Mouse (Mus musculus): Measurements from ENCODE around the gene Trhde. TPM values are rescaled to one million over a fixed set of nuclear protein-coding genes. Genes with fewer than 3 reads are reported as not detected.

The Trhde gene
- polyA plus RNA-seq, 1 experiment from 2014 or later, result 0.12 TPM

GRCm38 (mm10) chr10:114801457-114802160, 498 bp downstream of the Trhde start:
- ATAC-seq (replicated peaks; ENCODE audit: low FRiP score, low read depth), result peak; percentile 78
- Histone ChIP-seq H3K4me2 (ENCODE audit: low read length) (peak overlapping the region; percentile 89), H3K4me1 (replicated peaks; ENCODE audit: insufficient read depth, low read length) (0 out of 2 replicates have a peak, but pooled peaks cover 7% of the 10 kb centered on the region), H3K27ac (no peak overlapping the region), H3K9me3 (replicated peaks; ENCODE audit: low read length) (no peaks in the 10 kb centered on the region), H3K4me3 (replicated peaks; ENCODE audit: low read depth, low read length) (peak overlapping the region; percentile 48), H3K27me3 (ENCODE audit: insufficient read depth, low read length) (peaks cover 22% of the 10 kb centered on the region), H3K9ac (ENCODE audit: low read depth, low read length) (0 out of 2 replicates have a peak overlapping the region, but pooled peaks have one; percentile 23), H3K36me3 (ENCODE audit: insufficient read depth, low read length) (no peaks in the 10 kb centered on the region)
- DNase-seq (ENCODE audit: low spot score), result peak; percentile 49
- TF ChIP-seq CTCF (IDR thresholded peaks at IDR 0.05; ENCODE audit: low read depth), result no peak
- WGBS, result under 1% methylated on average over 54 of the region's 66 CpGs

DNA sequence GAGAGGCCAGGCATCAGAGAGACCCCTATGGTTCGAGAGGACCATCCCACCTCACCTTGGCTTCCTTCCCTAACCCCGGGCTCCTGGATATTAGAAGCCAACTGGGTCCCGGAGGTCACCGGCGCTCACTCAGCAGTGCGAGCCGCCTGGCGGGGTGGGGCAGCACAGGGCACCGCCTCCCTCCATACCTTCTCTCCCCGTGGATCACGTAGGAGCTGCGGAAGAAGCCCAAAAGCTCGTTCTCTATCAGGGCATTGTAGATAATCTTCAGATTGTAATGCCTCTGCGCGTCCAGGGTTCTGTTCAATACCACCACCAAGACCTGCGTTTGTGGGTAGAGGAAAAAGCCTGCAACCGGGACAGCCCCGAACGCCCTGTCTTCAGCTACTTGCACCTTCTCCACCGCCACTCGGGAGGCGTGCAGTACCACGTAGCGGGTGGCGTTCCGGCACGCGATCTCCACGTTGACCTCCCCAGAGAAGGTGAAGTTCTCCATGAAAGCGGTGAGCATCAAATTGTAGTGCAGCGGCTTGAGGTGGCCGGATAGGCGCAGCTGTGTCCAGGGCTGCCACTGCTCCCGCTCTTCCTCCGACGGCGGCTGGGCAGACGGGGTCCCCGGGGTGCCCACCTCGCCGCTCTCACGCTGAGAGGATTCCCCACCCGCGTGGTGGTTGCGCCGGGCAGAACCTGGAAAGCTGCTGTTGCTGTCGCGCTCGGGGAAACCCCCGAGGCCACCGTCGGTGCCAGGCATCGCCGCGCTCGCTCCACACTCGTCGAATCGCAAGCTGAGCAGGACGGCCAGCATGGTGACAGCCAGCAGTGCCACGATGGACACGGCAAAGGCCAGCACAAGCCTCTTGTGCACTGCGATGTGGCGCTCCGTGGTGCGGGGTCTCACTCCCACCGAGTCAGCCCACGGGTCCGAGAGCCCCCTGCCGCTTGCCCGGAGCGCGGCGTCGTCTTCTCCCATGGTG, 1.5 kb downstream of the Trhde start:
- Histone ChIP-seq H3K27ac (no peak overlapping the region), H3K4me1 (replicated peaks; ENCODE audit: insufficient read depth, low read length) (0 out of 2 replicates have a peak, but pooled peaks cover 7% of the 10 kb centered on the region), H3K4me3 (replicated peaks; ENCODE audit: low read depth, low read length) (peak overlapping the region; percentile 48), H3K27me3 (ENCODE audit: insufficient read depth, low read length) (peaks cover 22% of the 10 kb centered on the region), H3K9ac (ENCODE audit: low read depth, low read length) (no peak overlapping the region), H3K36me3 (ENCODE audit: insufficient read depth, low read length) (no peaks in the 10 kb centered on the region), H3K4me2 (ENCODE audit: low read length) (peak overlapping the region; percentile 89), H3K9me3 (replicated peaks; ENCODE audit: low read length) (no peaks in the 10 kb centered on the region)
- ATAC-seq (replicated peaks; ENCODE audit: low FRiP score, low read depth) (0 out of 2 replicates have a peak, but pooled peaks have one; percentile 8), DNase-seq (ENCODE audit: low spot score) (no peak)
- no peak for TF ChIP-seq CTCF (IDR thresholded peaks at IDR 0.05; ENCODE audit: low read depth)
- 8% methylated on average over 75 of the region's 75 CpGs for WGBS

- Histone ChIP-seq H3K9ac (ENCODE audit: low read depth, low read length) (no peak overlapping the region), H3K36me3 (ENCODE audit: insufficient read depth, low read length) (no peaks in the 10 kb centered on the region), H3K4me2 (ENCODE audit: low read length) (no peak overlapping the region), H3K27me3 (ENCODE audit: insufficient read depth, low read length) (peaks cover 22% of the 10 kb centered on the region), H3K27ac (no peak overlapping the region), H3K4me1 (replicated peaks; ENCODE audit: insufficient read depth, low read length) (0 out of 2 replicates have a peak, but pooled peaks cover 7% of the 10 kb centered on the region), H3K4me3 (replicated peaks; ENCODE audit: low read depth, low read length) (no peak overlapping the region), H3K9me3 (replicated peaks; ENCODE audit: low read length) (no peaks in the 10 kb centered on the region)
- no peak for ATAC-seq (replicated peaks; ENCODE audit: low FRiP score, low read depth)
- TF ChIP-seq CTCF (IDR thresholded peaks at IDR 0.05; ENCODE audit: low read depth), result no peak
- WGBS, result 89% methylated on average over 4 of the region's 4 CpGs
- no peak for DNase-seq (ENCODE audit: low spot score)
Observed at GRCm38 (mm10) chr10:114799481-114799880, 2.6 kb downstream of the Trhde start.

DNA sequence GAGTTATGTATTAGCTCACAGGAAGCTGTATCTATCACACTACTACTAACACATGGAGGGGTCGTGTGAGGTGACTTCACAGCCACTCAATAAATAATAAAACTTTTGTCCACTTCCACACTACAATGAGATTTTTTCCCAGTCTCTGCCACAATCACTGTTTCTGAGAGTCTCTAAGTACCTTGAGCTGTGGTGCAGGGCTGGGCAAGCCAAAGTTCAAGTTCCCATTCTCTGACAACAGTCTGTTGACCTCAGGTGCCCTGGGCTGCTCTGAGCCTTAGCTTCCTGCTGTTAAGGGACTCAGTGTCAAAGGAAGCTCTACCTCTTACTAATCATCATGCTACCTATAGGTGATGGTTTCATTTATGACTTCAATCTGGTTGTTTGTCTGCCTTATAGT, 3.3 kb downstream of the Trhde start:
- no peak overlapping the region for H3K27ac ChIP-seq
- no peak for TF ChIP-seq CTCF (IDR thresholded peaks at IDR 0.05; ENCODE audit: low read depth)
- H3K27me3 ChIP-seq (ENCODE audit: insufficient read depth, low read length), result peaks cover 22% of the 10 kb centered on the region
- ATAC-seq (replicated peaks; ENCODE audit: low FRiP score, low read depth) (no peak), DNase-seq (ENCODE audit: low spot score) (no peak)
- H3K4me3 ChIP-seq (replicated peaks; ENCODE audit: low read depth, low read length), result no peak overlapping the region
- no peaks in the 10 kb centered on the region for H3K9me3 ChIP-seq (replicated peaks; ENCODE audit: low read length)
- WGBS, result 41% methylated on average over 1 of the region's 1 CpGs
- H3K36me3 ChIP-seq (ENCODE audit: insufficient read depth, low read length), result no peaks in the 10 kb centered on the region
- no peak overlapping the region for H3K9ac ChIP-seq (ENCODE audit: low read depth, low read length)
- H3K4me1 ChIP-seq (replicated peaks; ENCODE audit: insufficient read depth, low read length), result 0 out of 2 replicates have a peak, but pooled peaks cover 7% of the 10 kb centered on the region
- no peak overlapping the region for H3K4me2 ChIP-seq (ENCODE audit: low read length)

DNA sequence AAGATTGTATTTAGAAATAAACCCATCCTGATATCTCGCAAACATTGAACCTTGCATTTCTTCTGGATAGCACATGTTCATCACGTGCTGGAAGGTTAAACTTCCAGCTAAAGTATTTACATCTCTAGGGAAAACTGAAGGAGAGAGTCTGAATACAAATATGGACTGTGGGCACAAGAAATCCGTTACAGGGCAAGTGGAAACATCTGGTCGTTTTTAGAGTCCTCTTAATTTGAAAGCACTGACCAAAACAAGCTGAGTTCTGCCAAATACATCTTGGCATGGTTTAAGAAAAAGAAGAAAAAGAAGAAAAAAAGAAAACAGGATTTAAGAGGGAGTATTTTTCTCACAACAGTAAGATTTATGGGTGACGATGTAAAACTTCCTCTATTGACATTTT, 3.9 kb downstream of the Trhde start:
- TF ChIP-seq CTCF (IDR thresholded peaks at IDR 0.05; ENCODE audit: low read depth), result no peak
- no peak overlapping the region for H3K4me2 ChIP-seq (ENCODE audit: low read length)
- H3K9ac ChIP-seq (ENCODE audit: low read depth, low read length), result no peak overlapping the region
- ATAC-seq (replicated peaks; ENCODE audit: low FRiP score, low read depth) (no peak), DNase-seq (ENCODE audit: low spot score) (no peak)
- no peak overlapping the region for H3K4me3 ChIP-seq (replicated peaks; ENCODE audit: low read depth, low read length)
- H3K27ac ChIP-seq, result no peak overlapping the region
- H3K4me1 ChIP-seq (replicated peaks; ENCODE audit: insufficient read depth, low read length), result 0 out of 2 replicates have a peak, but pooled peaks cover 7% of the 10 kb centered on the region
- peaks cover 22% of the 10 kb centered on the region for H3K27me3 ChIP-seq (ENCODE audit: insufficient read depth, low read length)
- no peaks in the 10 kb centered on the region for H3K9me3 ChIP-seq (replicated peaks; ENCODE audit: low read length)
- 42% methylated on average over 5 of the region's 5 CpGs for WGBS
- H3K36me3 ChIP-seq (ENCODE audit: insufficient read depth, low read length), result no peaks in the 10 kb centered on the region

- Histone ChIP-seq H3K4me1 (replicated peaks; ENCODE audit: insufficient read depth, low read length) (0 out of 2 replicates have a peak, but pooled peaks cover 7% of the 10 kb centered on the region), H3K27ac (no peak overlapping the region), H3K4me3 (replicated peaks; ENCODE audit: low read depth, low read length) (no peak overlapping the region), H3K36me3 (ENCODE audit: insufficient read depth, low read length) (no peaks in the 10 kb centered on the region), H3K27me3 (ENCODE audit: insufficient read depth, low read length) (peaks cover 22% of the 10 kb centered on the region), H3K9me3 (replicated peaks; ENCODE audit: low read length) (no peaks in the 10 kb centered on the region), H3K4me2 (ENCODE audit: low read length) (no peak overlapping the region), H3K9ac (ENCODE audit: low read depth, low read length) (no peak overlapping the region)
- ATAC-seq (replicated peaks; ENCODE audit: low FRiP score, low read depth) (no peak), DNase-seq (ENCODE audit: low spot score) (no peak)
- no peak for TF ChIP-seq CTCF (IDR thresholded peaks at IDR 0.05; ENCODE audit: low read depth)
- 91% methylated on average over 1 of the region's 1 CpGs for WGBS
Observed at GRCm38 (mm10) chr10:114797664-114798063, 4.4 kb downstream of the Trhde start.

All from kidney, postnatal 0 days (tissue).